Mouse (Mus musculus): ENCODE measurements around the gene Fxyd2.

The Fxyd2 gene

GRCm38 (mm10) chr9:45391299-45391698 is 8.2 kb upstream of the Fxyd2 start:
- DNase-seq (ENCODE audit: low spot score in 2 of 2): no peak

GRCm38 (mm10) chr9:45395218-45395617 is 4.3 kb upstream of the Fxyd2 start:
- no peak for DNase-seq (ENCODE audit: low spot score in 2 of 2)

GRCm38 (mm10) chr9:45395796-45396195 is 3.7 kb upstream of the Fxyd2 start:
- no peak for DNase-seq (ENCODE audit: low spot score in 2 of 2)

- DNase-seq (ENCODE audit: low spot score in 2 of 2): no peak
Measured at GRCm38 (mm10) chr9:45398336-45398735, 1.1 kb upstream of the Fxyd2 start.

GRCm38 (mm10) chr9:45401851-45402250 is 2.4 kb downstream of the Fxyd2 start:
- no peak for DNase-seq (ENCODE audit: low spot score in 2 of 2)

GRCm38 (mm10) chr9:45402957-45403356 is 3.5 kb downstream of the Fxyd2 start:
- DNase-seq (ENCODE audit: low spot score in 2 of 2): no peak

- no peak for DNase-seq (ENCODE audit: low spot score in 2 of 2)
Measured at GRCm38 (mm10) chr9:45405694-45406093, 6.2 kb downstream of the Fxyd2 start.

- no peak for DNase-seq (ENCODE audit: low spot score in 2 of 2)
Measured at GRCm38 (mm10) chr9:45406808-45407207, 7.3 kb downstream of the Fxyd2 start.

- DNase-seq (ENCODE audit: low spot score in 2 of 2): peak; percentile 65 to 80
Measured at GRCm38 (mm10) chr9:45407706-45408675, 8.5 kb downstream of the Fxyd2 start.

- DNase-seq (ENCODE audit: low spot score in 2 of 2): no peak
Measured at GRCm38 (mm10) chr9:45410193-45410592, 10.7 kb downstream of the Fxyd2 start.

- DNase-seq (ENCODE audit: low spot score in 2 of 2): no peak
Measured at GRCm38 (mm10) chr9:45410614-45411013, 11.1 kb downstream of the Fxyd2 start.

GRCm38 (mm10) chr9:45411111-45411510 is 11.6 kb downstream of the Fxyd2 start:
- DNase-seq (ENCODE audit: low spot score in 2 of 2): no peak

GRCm38 (mm10) chr9:45411803-45412202 is 12.3 kb downstream of the Fxyd2 start:
- DNase-seq (ENCODE audit: low spot score in 2 of 2): no peak

- peak; percentile 92 for DNase-seq (ENCODE audit: low spot score in 2 of 2)
Measured at GRCm38 (mm10) chr9:45412287-45412686, 12.8 kb downstream of the Fxyd2 start.

- no peak for DNase-seq (ENCODE audit: low spot score in 2 of 2)
Measured at GRCm38 (mm10) chr9:45412700-45413477, 13.4 kb downstream of the Fxyd2 start.

GRCm38 (mm10) chr9:45413478-45414140 is 14.1 kb downstream of the Fxyd2 start:
- no peak for DNase-seq (ENCODE audit: low spot score in 2 of 2)

- DNase-seq (ENCODE audit: low spot score in 2 of 2): peak; percentile 75 to 79
Measured at GRCm38 (mm10) chr9:45415912-45416311, 16.4 kb downstream of the Fxyd2 start.

- DNase-seq (ENCODE audit: low spot score in 2 of 2): no peak
Measured at GRCm38 (mm10) chr9:45417245-45417644, 17.8 kb downstream of the Fxyd2 start.

GRCm38 (mm10) chr9:45418252-45418651 is 18.8 kb downstream of the Fxyd2 start:
- DNase-seq (ENCODE audit: low spot score in 2 of 2): no peak

- DNase-seq (ENCODE audit: low spot score in 2 of 2): no peak
Measured at GRCm38 (mm10) chr9:45421209-45421608, 21.7 kb downstream of the Fxyd2 start.

GRCm38 (mm10) chr9:45422761-45423298 is 23.4 kb downstream of the Fxyd2 start:
- no peak for DNase-seq (ENCODE audit: low spot score in 2 of 2)

GRCm38 (mm10) chr9:45426456-45426855 is 27.0 kb downstream of the Fxyd2 start, which contains the start of gene Dscaml1:
Gene Dscaml1, plus strand, starts transcription at chr9:45426628.
- no peak for DNase-seq (ENCODE audit: low spot score in 2 of 2)

Data from frontal cortex, postnatal 25 days (tissue).